Mouse (Mus musculus): ENCODE results near the gene Herc3.

DNA sequence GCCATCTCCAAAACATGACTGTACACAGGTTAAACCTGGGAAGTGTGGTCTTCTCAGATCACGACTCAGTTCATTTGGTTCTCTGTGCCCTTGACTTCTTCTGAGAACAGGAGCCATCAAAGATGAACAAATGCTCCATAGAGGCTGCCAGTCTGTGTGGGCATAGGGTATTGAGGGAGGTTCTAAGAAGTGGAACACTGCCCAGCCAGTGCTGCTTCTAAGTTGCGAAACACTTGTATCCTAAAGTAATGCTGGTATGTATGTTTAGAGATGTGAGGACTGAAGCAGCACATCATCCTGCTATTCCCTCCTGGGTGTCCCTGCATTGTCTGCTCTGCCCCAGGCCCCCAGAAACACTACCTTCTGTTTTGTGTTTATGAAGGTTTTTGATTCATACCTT, 5.2 kb downstream of the Herc3 start:
- no peak for TF ChIP-seq CTCF (IDR thresholded peaks at IDR 0.05; ENCODE audit: control insufficient read depth, insufficient read depth, insufficient replicate concordance, low read depth, low read length)
- TF ChIP-seq POLR2A (IDR thresholded peaks at IDR 0.05; ENCODE audit: control insufficient read depth, low read depth, low read length): no peak
